Mouse (Mus musculus): ENCODE results near the gene Rgl2. TPM values are rescaled to one million over a fixed set of nuclear protein-coding genes. Genes with fewer than 3 reads are reported as not detected.

Rgl2 gene
- 88.3 and 111 TPM in 2 replicates for polyA plus RNA-seq (2012; rRNA removed; ENCODE audit: low replicate concordance)

DNA sequence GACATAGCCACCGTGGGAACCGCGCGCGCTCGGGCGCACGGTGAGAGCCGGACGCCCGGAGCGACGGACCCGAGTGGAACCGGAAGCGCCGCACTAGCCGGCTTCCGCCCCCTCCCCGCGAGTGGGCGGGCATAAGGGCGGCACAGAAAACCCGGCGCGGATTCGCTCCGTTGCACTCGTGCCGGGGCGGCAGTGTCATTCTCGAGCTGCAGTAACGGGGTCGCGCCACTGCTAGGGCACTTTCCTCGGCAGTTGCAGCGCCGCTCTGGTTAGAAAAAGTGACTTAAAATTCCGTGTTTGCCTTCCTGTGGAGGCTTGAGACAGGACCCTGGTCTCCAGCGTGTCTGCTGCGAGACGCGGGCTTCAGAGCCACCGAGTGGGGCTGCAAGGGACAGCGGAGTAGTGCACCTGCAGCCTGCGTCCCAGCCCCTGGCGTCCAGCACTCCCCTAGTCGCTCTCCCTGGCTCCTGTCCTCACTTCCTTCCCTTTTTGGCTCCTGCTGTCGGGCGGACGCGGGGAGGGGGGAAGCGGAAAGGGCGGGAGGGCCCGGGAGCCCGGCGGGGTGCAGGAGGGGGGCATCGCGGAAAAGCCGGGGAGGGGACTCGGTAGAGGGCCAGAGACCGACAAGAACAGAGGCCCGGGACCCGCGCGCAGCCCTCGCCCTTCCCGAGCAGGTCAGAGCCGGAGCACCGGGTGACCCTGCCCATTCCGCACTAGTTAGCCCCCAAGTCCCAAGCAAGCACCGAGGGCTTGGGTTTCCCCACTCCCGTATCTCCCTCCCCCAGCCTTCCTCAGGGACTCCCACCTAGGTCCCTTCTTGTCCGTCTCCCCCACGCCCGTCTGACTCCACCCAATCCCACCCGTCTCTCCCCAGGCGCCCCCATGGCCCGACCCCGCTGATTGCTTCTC is at the start of gene Rgl2:
Gene Rgl2 (plus strand): TSS at position 173 of the 909 bp plus-strand sequence.

DNA sequence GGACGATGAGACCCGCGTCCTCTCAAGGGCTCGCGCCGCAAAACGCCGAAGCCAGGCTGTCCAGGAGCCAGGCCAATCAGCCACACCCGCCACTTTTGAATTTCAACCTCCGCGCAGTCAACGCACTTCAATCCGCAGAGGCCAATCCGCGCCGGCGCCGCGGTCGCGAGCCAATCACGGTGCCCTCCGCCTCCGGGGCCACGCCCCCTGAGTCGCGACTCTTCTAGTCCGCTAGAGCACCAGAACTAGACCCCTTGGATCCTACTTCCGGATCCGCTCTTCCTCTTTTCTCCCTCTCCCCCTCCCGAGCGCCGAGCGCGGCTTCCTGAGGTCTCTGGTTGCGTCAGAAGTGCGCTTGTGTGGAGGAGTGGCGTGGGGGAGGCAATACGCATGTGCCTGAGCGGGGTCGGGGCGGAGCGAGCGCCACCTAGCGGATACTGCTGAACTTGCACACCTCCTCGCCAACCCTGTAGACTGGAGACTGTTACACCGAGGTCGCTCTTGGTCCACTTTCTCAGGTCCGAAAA is 38.7 kb upstream of the Rgl2 start, which contains the start of gene Kifc1:
Gene Kifc1 (minus strand): TSS at position 129 of the 527 bp plus-strand sequence.

DNA sequence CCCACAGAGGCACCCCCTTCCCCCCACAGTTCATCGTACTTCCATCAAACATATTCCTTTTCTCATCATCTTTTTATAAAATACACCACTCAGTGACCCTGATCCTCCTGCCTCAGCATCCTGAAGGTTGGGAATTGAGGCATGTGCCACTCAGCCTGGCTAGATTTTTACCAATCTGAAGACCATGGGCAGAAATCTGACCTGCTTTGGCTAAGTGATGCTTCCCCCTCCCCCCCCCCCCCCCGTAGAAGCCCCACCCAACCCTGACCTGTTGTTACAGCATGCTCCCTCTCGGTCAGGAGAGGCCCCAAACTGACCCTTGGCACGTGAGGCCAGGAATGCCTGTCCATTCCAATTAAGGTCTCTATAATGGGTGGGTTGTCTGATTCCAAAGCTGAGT is 24.5 kb upstream of the Rgl2 start, which contains the start of gene Platr17:
Gene Platr17 (plus strand): TSS at position 301 of the 400 bp plus-strand sequence.

DNA sequence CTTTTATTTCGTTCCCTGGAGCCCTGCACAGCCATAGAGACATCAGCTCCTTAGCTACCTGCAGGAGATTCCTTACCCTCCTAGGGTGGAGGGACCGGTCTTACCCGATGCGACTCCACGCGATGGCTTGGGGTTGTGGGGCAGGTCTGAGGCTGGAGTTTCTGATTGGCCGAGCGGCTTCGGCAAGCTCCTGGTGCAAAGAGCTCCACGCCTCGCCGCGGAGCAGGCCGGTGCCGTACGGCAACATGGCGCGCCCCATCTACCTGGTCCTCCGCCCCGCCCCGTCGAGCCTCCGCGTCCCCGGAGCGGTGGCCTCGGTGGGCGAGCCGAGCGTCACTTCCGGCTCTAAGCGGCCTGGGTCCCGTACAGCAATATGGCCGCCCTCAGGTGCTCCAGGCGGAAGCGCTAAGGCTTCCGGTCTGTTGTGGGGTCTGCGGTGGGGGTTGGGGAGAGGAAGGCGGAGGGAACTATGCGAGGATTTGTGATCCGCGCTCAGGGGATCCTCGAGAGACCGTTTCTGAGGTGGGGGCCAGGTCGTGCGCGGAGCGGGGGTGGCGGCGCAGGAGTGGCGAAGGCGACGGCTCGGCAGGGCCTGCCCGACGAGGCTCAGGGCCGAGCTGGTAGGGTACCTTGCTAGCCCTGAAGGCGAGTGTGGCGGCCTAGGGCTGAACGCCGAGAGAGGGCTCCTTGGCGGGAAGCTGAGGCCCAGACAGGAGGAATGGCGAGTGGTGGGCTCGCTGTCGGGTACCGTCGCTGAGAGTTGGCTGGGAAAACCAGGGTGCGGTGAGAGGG is 20.1 kb upstream of the Rgl2 start, which contains the start of gene Daxx:
Gene Daxx (plus strand): TSS at position 338 of the 792 bp plus-strand sequence.

DNA sequence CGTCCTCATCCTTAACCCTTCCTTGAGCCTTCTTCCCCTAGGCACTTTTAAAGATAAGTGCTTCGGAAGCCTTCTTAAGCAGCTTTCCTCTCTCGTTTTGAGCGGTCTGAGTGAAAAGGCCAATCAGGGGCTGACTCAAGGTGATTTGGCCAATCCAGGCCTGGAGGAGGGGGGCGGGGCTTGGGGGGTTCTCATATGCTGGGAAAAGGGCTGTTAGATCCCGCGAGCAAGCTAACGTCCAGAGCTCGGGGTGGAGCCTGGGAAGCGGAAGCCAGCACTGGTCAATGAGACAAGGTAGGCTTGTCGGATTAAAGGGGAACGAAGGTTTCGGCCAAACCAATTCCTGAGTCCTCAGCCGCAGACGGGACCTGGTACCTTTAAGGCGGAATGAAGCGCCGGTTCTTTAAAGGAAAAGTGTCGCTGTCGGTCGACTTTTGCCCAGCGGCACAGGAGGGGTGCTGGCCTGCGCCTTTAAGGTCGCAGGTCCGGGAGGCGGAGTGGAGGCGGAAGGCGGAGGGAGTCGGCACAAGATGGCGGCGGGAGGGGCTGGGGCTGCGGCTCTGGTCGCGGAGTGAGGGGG is 13.6 kb upstream of the Rgl2 start, which contains the start of the genes Tapbp and Zbtb22:
Gene Tapbp (plus strand): TSS at position 229 of the 580 bp plus-strand sequence.
Gene Zbtb22 (plus strand): TSS at position 234 of the 580 bp plus-strand sequence.

DNA sequence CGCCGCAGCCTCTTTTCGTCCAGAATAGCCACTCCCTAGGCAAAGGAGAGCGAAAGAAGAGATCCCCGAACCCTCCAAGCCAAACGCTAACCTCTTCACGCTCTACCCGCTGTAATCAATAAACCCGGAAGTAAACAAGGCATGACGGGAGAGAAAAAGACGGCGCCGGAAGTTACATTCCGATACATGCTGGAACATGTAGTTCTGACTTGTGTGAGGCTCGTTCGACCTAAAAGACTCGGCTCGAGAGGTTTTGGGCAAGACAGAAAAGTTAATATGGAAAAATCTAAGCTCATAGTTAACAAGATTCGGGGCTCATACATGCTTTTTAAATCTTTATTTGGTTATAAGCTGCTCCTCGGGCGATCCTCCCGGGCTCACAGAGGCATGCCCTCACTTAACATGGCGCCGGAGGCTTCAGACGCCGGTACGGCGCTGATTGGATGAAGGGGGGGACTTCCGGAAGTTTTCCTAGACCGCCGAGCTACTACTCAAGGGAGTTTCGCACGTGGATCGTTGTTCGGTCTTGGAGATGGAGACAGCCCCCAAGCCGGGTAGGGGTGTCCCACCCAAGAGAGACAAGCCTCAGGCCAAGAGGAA is 11.0 kb downstream of the Rgl2 start, which contains the start of the genes Pfdn6 and Wdr46:
Gene Pfdn6 (minus strand): TSS at position 138 of the 600 bp plus-strand sequence.
Gene Wdr46 (plus strand): TSS at position 455 of the 600 bp plus-strand sequence.

DNA sequence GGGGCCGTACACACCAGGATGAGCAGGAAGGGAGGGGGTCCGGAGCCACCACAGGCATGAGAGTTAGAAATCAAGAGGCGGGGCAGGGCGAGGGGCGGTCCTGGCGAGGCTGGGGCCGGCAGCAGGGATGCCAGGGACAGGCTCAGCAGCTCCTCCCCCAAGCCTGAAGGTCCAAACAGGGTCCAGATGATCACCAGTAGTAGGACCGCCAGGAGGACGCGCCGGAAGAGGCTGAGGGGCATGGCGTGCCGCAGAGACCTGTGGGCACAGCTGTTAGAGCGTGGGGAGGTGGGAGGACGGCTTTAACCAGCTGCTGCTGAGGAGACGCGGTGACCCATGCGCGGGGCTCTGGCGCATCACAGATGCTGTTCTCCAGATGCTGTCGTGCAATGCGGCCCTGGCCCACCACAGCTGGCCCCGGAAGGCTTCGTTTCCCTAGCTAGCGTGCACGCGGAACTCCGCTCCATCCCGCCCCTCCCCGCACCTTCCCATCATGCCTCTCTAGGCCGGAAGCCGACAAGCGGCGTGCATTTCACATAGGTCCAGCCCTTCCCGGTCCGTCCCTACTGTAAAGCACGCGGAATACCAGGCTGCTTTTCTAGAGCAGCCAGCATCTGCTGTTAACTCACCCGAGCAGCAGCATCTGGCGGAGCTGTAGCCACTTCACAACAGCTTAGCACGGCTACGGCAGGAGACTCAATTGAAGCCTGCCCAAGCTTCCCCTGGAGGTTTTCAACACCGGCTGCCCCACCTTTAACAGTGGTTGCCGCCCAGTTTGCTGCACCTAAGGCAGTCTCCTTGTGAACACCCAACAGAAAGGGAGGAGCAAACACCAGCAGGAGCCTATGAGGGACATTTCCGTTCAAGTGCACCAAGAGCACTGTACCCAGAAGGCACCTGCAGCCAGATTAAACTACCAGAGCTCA is 21.9 kb downstream of the Rgl2 start, which contains the start of gene B3galt4:
Gene B3galt4 (minus strand): TSS at position 468 of the 926 bp plus-strand sequence.

DNA sequence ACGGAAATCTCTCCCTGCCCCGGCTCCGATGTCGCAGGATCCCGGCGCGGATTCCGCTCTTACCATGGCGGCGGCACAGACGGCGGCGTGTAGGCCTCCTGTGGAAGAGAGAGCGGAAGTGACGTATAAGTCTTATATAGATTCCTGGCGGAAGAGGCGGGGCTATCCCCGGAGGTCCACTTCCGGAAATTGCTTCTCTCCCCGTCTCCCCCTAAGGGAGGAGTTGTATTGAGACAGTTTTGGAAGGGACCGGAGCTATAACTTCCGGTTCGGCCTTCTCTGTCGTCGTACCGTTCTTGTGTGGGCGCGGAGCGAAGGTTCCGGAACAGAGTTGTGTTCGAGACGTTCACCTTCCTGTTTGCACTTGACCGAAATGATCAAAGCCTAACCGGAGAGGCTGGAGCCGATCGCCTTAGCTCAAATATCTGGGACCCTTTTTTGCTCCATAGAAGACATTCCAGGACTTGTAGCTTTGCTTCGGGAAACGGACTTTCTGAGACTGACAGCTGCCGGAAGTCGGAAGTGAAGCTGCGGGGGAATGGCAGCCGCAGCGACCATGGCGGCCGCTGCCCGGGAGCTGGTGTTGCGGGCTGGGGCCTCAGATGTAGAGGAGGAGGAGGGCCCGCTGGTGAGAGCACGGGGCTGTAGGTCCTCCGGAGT is 26.3 kb downstream of the Rgl2 start, which contains the start of the genes Vps52 and Rps18:
Gene Vps52 (plus strand): TSS at position 258 of the 660 bp plus-strand sequence.
Gene Rps18 (minus strand): TSS at position 447 of the 660 bp plus-strand sequence.

Other genes starting within 250 kb of the Rgl2 start
- gene Hnrnpm, start 242.7 kb upstream of the Rgl2 start, polyA plus RNA-seq (2012; rRNA removed; ENCODE audit: low replicate concordance), result 47.0 and 51.6 TPM in 2 replicates
- gene March2, start 210.9 kb upstream of the Rgl2 start, polyA plus RNA-seq (2012; rRNA removed; ENCODE audit: low replicate concordance), result 51.8 and 80.7 TPM in 2 replicates
- 313 and 378 TPM in 2 replicates for gene Rab11b, start 169.0 kb upstream of the Rgl2 start, polyA plus RNA-seq (2012; rRNA removed; ENCODE audit: low replicate concordance)
- gene Angptl4, start 147.7 kb upstream of the Rgl2 start, polyA plus RNA-seq (2012; rRNA removed; ENCODE audit: low replicate concordance), result 30.9 and 75.7 TPM in 2 replicates
- gene Kank3, start 119.0 kb upstream of the Rgl2 start, polyA plus RNA-seq (2012; rRNA removed; ENCODE audit: low replicate concordance), result 13.8 and 18.4 TPM in 2 replicates
- gene Rps28, start 105.0 kb upstream of the Rgl2 start, polyA plus RNA-seq (2012; rRNA removed; ENCODE audit: low replicate concordance), result 251 and 364 TPM in 2 replicates
- gene Ndufa7, start 105.0 kb upstream of the Rgl2 start, polyA plus RNA-seq (2012; rRNA removed; ENCODE audit: low replicate concordance), result 339 and 519 TPM in 2 replicates
- gene Cd320, start 86.5 kb upstream of the Rgl2 start, polyA plus RNA-seq (2012; rRNA removed; ENCODE audit: low replicate concordance), result 18.6 and 19.9 TPM in 2 replicates
- not detected in 2 replicates for gene Gm7029, start 55.7 kb upstream of the Rgl2 start, polyA plus RNA-seq (2012; rRNA removed; ENCODE audit: low replicate concordance)
- 7.3 and 8.5 TPM in 2 replicates for gene Kifc1, start 38.9 kb upstream of the Rgl2 start, polyA plus RNA-seq (2012; rRNA removed; ENCODE audit: low replicate concordance)
- 0.24 TPM in 1 of 2 replicates, not detected in the other for gene Platr17, start 24.4 kb upstream of the Rgl2 start, polyA plus RNA-seq (2012; rRNA removed; ENCODE audit: low replicate concordance)
- gene Daxx, start 20.1 kb upstream of the Rgl2 start, polyA plus RNA-seq (2012; rRNA removed; ENCODE audit: low replicate concordance), result 42.4 and 47.2 TPM in 2 replicates
- 220 and 430 TPM in 2 replicates for gene Tapbp, start 13.6 kb upstream of the Rgl2 start, polyA plus RNA-seq (2012; rRNA removed; ENCODE audit: low replicate concordance)
- gene Zbtb22, start 13.6 kb upstream of the Rgl2 start, polyA plus RNA-seq (2012; rRNA removed; ENCODE audit: low replicate concordance), result 65.9 and 84.1 TPM in 2 replicates
- gene Pfdn6, start 10.8 kb downstream of the Rgl2 start, polyA plus RNA-seq (2012; rRNA removed; ENCODE audit: low replicate concordance), result 6.1 and 14.4 TPM in 2 replicates
- gene Wdr46, start 11.1 kb downstream of the Rgl2 start, polyA plus RNA-seq (2012; rRNA removed; ENCODE audit: low replicate concordance), result 10.8 and 15.6 TPM in 2 replicates
- gene B3galt4, start 21.9 kb downstream of the Rgl2 start, polyA plus RNA-seq (2012; rRNA removed; ENCODE audit: low replicate concordance), result 27.8 and 35.0 TPM in 2 replicates
- 50.7 and 52.9 TPM in 2 replicates for gene Vps52, start 26.3 kb downstream of the Rgl2 start, polyA plus RNA-seq (2012; rRNA removed; ENCODE audit: low replicate concordance)
- gene Rps18, start 26.5 kb downstream of the Rgl2 start, polyA plus RNA-seq (2012; rRNA removed; ENCODE audit: low replicate concordance), result 196 and 219 TPM in 2 replicates
- 4,063 and 9,745 TPM in 2 replicates for gene H2-K1, start 70.8 kb downstream of the Rgl2 start, polyA plus RNA-seq (2012; rRNA removed; ENCODE audit: low replicate concordance)
- 22.1 and 26.1 TPM in 2 replicates for gene Ring1, start 95.1 kb downstream of the Rgl2 start, polyA plus RNA-seq (2012; rRNA removed; ENCODE audit: low replicate concordance)
- gene H2-Ke6, start 98.5 kb downstream of the Rgl2 start, polyA plus RNA-seq (2012; rRNA removed; ENCODE audit: low replicate concordance), result 73.6 and 117 TPM in 2 replicates
- 161 and 163 TPM in 2 replicates for gene Slc39a7, start 102.1 kb downstream of the Rgl2 start, polyA plus RNA-seq (2012; rRNA removed; ENCODE audit: low replicate concordance)
- 73.7 and 88.7 TPM in 2 replicates for gene Rxrb, start 102.3 kb downstream of the Rgl2 start, polyA plus RNA-seq (2012; rRNA removed; ENCODE audit: low replicate concordance)
- gene Col11a2, start 109.9 kb downstream of the Rgl2 start, polyA plus RNA-seq (2012; rRNA removed; ENCODE audit: low replicate concordance), result 1.3 and 6.3 TPM in 2 replicates
- 4.6 and 11.9 TPM in 2 replicates for gene H2-Oa, start 162.8 kb downstream of the Rgl2 start, polyA plus RNA-seq (2012; rRNA removed; ENCODE audit: low replicate concordance)
- gene H2-DMa, start 190.0 kb downstream of the Rgl2 start, polyA plus RNA-seq (2012; rRNA removed; ENCODE audit: low replicate concordance), result 40.9 and 173 TPM in 2 replicates
- gene Brd2, start 193.1 kb downstream of the Rgl2 start, polyA plus RNA-seq (2012; rRNA removed; ENCODE audit: low replicate concordance), result 84.7 and 92.1 TPM in 2 replicates
- gene H2-DMb2, start 213.8 kb downstream of the Rgl2 start, polyA plus RNA-seq (2012; rRNA removed; ENCODE audit: low replicate concordance), result 4.5 and 16.7 TPM in 2 replicates
- gene H2-DMb1, start 223.5 kb downstream of the Rgl2 start, polyA plus RNA-seq (2012; rRNA removed; ENCODE audit: low replicate concordance), result 52.9 and 337 TPM in 2 replicates